In the genomic region with DNA sequence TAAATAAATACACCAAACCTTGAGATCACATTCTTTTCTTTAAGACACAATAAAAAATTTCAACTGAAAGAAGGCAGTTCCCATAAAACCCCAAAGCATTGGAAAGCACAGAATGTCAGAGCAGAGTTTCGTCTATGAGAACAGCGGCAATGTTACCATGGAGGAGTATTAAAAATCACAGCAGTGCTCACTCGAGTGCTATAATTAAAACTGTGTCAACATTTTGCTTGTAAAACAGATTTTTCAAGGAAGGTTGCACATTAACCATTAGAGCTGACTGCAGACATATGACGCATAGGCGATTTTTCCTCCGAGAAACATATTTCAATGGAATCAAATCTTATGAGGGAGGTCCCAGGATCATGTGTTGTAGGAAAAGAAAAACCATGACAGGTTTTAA, we compare ENCODE assay signal across 21 mouse cellular contexts.
"Had no signal": no experiment of that assay in that cellular context is flagged by ENCODE, and none has a peak within 500 bp of the region (broad histone marks: within the 10 kb centered on the region; RNA-seq: fewer than 3 reads in every experiment).

No protein-coding gene starts in this region.

- H3K4me1 ChIP-seq: intestine, embryonic 15.5 days; kidney, embryonic 15.5 days; limb, embryonic 12.5 days; limb, embryonic 15.5 days; midbrain, embryonic 12.5 days; midbrain, embryonic 15.5 days; neural tube, embryonic 12.5 days had no signal

- H3K36me3 ChIP-seq: intestine, embryonic 15.5 days; kidney, embryonic 15.5 days; limb, embryonic 12.5 days; limb, embryonic 15.5 days; midbrain, embryonic 12.5 days; midbrain, embryonic 15.5 days; neural tube, embryonic 12.5 days had no signal

- H3K4me3 ChIP-seq: intestine, embryonic 15.5 days; kidney, embryonic 15.5 days; limb, embryonic 12.5 days; limb, embryonic 15.5 days; midbrain, embryonic 12.5 days; midbrain, embryonic 15.5 days; neural tube, embryonic 12.5 days had no signal

- DNase-seq: kidney, adult 11 months; kidney, adult 8-10 months; kidney, postnatal 10 days; kidney, postnatal 36 days; liver, postnatal 0 days; lung, embryonic 14.5 days; retina, postnatal 1 day; right cerebral cortex, postnatal 25 days; thymus, adult 18-20 months; thymus, postnatal 36 days had no signal

- ATAC-seq: intestine, embryonic 15.5 days; liver, postnatal 0 days; lung, postnatal 0 days; midbrain, embryonic 15.5 days had no signal

- H3K4me2 ChIP-seq: intestine, embryonic 15.5 days; kidney, embryonic 15.5 days; limb, embryonic 12.5 days; limb, embryonic 15.5 days; liver, embryonic 11.5 days; lung, embryonic 14.5 days; midbrain, embryonic 12.5 days; midbrain, embryonic 15.5 days; neural tube, embryonic 12.5 days had no signal

- H3K9me3 ChIP-seq: intestine, embryonic 15.5 days; kidney, embryonic 15.5 days; limb, embryonic 12.5 days; limb, embryonic 15.5 days; midbrain, embryonic 12.5 days; midbrain, embryonic 15.5 days; neural tube, embryonic 12.5 days had no signal

- H3K9ac ChIP-seq: intestine, embryonic 15.5 days; kidney, embryonic 15.5 days; limb, embryonic 12.5 days; limb, embryonic 15.5 days; liver, embryonic 14.5 days; liver, postnatal 0 days; lung, embryonic 14.5 days; midbrain, embryonic 12.5 days; midbrain, embryonic 15.5 days; neural tube, embryonic 12.5 days had no signal

- H3K27me3 ChIP-seq: intestine, embryonic 15.5 days; kidney, embryonic 15.5 days; limb, embryonic 12.5 days; limb, embryonic 15.5 days; midbrain, embryonic 12.5 days; midbrain, embryonic 15.5 days; neural tube, embryonic 12.5 days had no signal

- H3K27ac ChIP-seq: intestine, embryonic 15.5 days; kidney, embryonic 15.5 days; limb, embryonic 12.5 days; limb, embryonic 15.5 days; liver, embryonic 14.5 days; macrophage; midbrain, embryonic 12.5 days; midbrain, embryonic 15.5 days; neural tube, embryonic 12.5 days had no signal
